Mouse (Mus musculus): ENCODE measurements around the gene Gse1. TPM values are rescaled to one million over a fixed set of nuclear protein-coding genes. Genes with fewer than 3 reads are reported as not detected.

Gse1 gene
- polyA plus RNA-seq, 1 experiment from 2014 or later, result 22.2 TPM

DNA sequence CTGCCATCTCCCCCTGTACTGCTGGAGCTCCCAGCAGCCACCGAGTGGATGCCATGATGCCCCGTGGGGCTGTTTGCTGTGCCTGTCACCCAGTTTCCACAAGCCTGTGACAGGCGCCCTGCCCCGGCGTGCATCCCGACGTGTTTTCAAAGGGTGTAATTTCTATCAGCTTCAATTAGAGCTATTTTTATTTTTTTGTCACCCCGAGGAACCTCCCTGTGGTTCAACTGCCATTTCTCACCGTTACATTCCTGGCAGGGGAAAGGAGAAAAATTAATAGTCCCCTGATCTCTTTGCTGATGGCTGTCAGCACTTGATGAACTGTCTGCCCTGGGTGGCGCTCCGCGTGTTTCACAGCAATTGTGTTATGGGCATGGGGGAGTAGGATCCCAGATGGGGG, 115.3 kb downstream of the Gse1 start:
- 83% methylated on average over 12 of the region's 12 CpGs for WGBS
- Histone ChIP-seq H3K9ac (ENCODE audit: low read length) (no peak overlapping the region; the same call in 1 of the 2 replicates), H3K4me3 (ENCODE audit: low read depth, low read length) (no peak overlapping the region), H3K4me1 (replicated peaks; ENCODE audit: control insufficient read depth, insufficient read depth, low read length) (peaks cover 51% of the 10 kb centered on the region), H3K4me2 (ENCODE audit: low read depth, low read length, severe bottlenecking) (no peak overlapping the region), H3K27me3 (ENCODE audit: control insufficient read depth, insufficient read depth, low read length) (no peaks in the 10 kb centered on the region), H3K9me3 (ENCODE audit: control insufficient read depth, low read length) (peaks cover 2% of the 10 kb centered on the region; the same call in 1 of the 2 replicates), H3K36me3 (ENCODE audit: control insufficient read depth, insufficient read depth, low read length) (no peaks in the 10 kb centered on the region), H3K27ac (ENCODE audit: low read depth, low read length) (0 out of 2 replicates have a peak overlapping the region, but pooled peaks have one; percentile 50)
- no peak for DNase-seq (ENCODE audit: low spot score)
- ATAC-seq (replicated peaks; ENCODE audit: low FRiP score), result no peak

DNA sequence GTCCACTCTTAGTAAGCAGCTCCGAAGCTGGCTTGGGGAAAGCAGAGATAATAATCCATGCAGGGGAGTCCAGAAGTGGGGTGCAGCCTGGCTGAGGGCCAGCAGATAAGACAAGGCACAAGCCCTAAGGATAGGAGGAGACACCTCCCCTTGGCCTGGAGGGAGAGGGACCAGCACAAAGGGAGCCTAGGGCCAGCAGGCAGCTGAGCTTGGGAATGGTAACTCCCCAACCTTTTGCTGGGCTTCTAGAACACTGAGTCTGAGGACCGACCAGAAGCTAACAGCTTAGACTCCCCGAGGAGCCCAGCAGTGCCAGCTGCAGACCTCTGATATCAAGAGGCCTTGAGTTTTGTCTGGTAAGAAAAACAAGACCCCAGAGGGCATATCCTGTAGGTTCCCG, 115.9 kb downstream of the Gse1 start:
- no peaks in the 10 kb centered on the region for H3K36me3 ChIP-seq (ENCODE audit: control insufficient read depth, insufficient read depth, low read length)
- no peak for ATAC-seq (replicated peaks; ENCODE audit: low FRiP score)
- 0 out of 2 replicates have a peak overlapping the region, but pooled peaks have one; percentile 37 for H3K27ac ChIP-seq (ENCODE audit: low read depth, low read length)
- DNase-seq (ENCODE audit: low spot score), result no peak
- H3K4me1 ChIP-seq (replicated peaks; ENCODE audit: control insufficient read depth, insufficient read depth, low read length), result peaks cover 55% of the 10 kb centered on the region
- no peak overlapping the region for H3K9ac ChIP-seq (ENCODE audit: low read length)
- no peaks in the 10 kb centered on the region for H3K9me3 ChIP-seq (ENCODE audit: control insufficient read depth, low read length)
- H3K4me3 ChIP-seq (ENCODE audit: low read depth, low read length), result no peak overlapping the region
- H3K27me3 ChIP-seq (ENCODE audit: control insufficient read depth, insufficient read depth, low read length), result no peaks in the 10 kb centered on the region
- 25% methylated on average over 4 of the region's 4 CpGs for WGBS
- no peak overlapping the region for H3K4me2 ChIP-seq (ENCODE audit: low read depth, low read length, severe bottlenecking)

DNA sequence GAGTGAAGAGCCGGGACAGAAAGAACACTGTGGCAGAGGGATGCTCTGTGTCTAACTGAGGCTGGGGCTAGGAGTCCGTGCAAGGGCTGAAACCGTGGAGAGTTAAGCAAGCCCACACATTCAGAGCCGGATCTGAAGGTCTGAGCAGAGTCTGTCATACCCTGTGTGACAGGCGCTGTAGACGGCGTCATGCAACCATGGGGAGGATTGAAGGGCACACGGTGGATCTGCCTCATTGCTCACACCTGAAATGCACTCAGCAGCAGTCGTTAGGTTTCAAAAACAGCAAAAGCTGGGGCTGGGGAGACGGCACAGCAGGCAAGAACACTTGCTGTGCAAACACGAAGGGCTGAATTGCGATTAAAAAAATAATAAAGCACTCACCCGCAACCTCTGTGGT, 116.3 kb downstream of the Gse1 start:
- Histone ChIP-seq H3K4me1 (replicated peaks; ENCODE audit: control insufficient read depth, insufficient read depth, low read length) (peaks cover 54% of the 10 kb centered on the region), H3K36me3 (ENCODE audit: control insufficient read depth, insufficient read depth, low read length) (no peaks in the 10 kb centered on the region), H3K4me2 (ENCODE audit: low read depth, low read length, severe bottlenecking) (no peak overlapping the region), H3K9me3 (ENCODE audit: control insufficient read depth, low read length) (no peaks in the 10 kb centered on the region), H3K9ac (ENCODE audit: low read length) (no peak overlapping the region), H3K27me3 (ENCODE audit: control insufficient read depth, insufficient read depth, low read length) (no peaks in the 10 kb centered on the region), H3K4me3 (ENCODE audit: low read depth, low read length) (no peak overlapping the region), H3K27ac (ENCODE audit: low read depth, low read length) (0 out of 2 replicates have a peak overlapping the region, but pooled peaks have one; percentile 37)
- ATAC-seq (replicated peaks; ENCODE audit: low FRiP score), result no peak
- WGBS, result 28% methylated on average over 13 of the region's 13 CpGs
- no peak for DNase-seq (ENCODE audit: low spot score)

DNA sequence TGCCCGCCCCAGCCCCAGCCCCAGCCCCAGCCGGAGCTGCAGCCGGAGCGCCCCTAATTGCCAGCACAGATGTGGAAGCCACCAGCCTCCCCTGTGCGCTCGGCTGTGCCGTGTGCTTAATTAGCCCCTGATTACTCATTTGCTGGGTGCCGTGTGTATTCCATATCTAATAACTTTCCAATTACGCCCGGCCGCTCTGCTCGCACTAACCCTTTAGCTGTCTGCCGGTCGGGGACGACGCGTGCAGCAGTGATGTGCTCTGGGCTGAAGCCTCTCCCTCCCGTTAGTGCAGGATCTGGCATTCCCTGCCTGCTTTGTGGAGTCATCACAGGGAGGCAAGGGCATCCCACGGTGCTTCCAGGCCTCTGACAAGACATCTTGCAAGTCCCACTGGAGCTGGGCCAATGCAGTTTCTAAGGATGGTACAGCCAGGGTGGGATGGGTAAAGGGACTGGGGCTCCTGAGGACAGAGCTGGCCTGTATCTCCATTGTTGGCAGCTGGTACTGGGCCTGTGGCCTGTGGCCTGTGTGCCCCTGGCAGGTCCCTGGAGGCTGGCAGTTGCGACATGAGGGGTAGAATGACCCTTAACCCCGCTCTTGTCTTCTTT, 119.6 kb downstream of the Gse1 start:
- Histone ChIP-seq H3K27me3 (ENCODE audit: control insufficient read depth, insufficient read depth, low read length) (no peaks in the 10 kb centered on the region), H3K4me1 (replicated peaks; ENCODE audit: control insufficient read depth, insufficient read depth, low read length) (peaks cover 50% of the 10 kb centered on the region), H3K36me3 (ENCODE audit: control insufficient read depth, insufficient read depth, low read length) (no peaks in the 10 kb centered on the region), H3K9ac (ENCODE audit: low read length) (peak overlapping the region; percentile 35), H3K9me3 (ENCODE audit: control insufficient read depth, low read length) (no peaks in the 10 kb centered on the region), H3K27ac (ENCODE audit: low read depth, low read length) (peak overlapping the region; percentile 81), H3K4me3 (ENCODE audit: low read depth, low read length) (no peak overlapping the region), H3K4me2 (ENCODE audit: low read depth, low read length, severe bottlenecking) (no peak overlapping the region)
- ATAC-seq (replicated peaks; ENCODE audit: low FRiP score) (peak; percentile 53), DNase-seq (ENCODE audit: low spot score) (peak; percentile 69)
- WGBS, result 48% methylated on average over 21 of the region's 21 CpGs

DNA sequence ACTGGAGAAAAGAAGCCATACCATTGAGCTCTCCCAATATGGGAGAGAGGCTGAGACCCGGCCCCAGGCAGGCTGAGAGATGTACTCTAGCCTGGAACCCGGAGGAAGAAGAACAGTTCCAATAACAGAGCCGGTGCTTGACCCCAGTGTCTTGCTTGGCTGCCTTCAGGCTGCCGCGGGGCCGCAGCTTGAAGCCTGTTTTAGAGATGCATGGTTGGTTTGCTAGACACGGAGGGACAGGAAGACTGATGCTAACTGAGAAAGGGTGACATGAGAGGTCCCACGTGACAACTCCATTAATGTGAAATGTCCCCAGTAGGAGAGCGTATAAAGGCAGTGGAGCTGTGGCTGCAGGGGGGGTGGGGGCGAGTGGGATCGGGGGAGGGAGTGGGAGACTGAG, 120.7 kb downstream of the Gse1 start:
- no peak for DNase-seq (ENCODE audit: low spot score)
- Histone ChIP-seq H3K9ac (ENCODE audit: low read length) (no peak overlapping the region), H3K4me2 (ENCODE audit: low read depth, low read length, severe bottlenecking) (no peak overlapping the region), H3K9me3 (ENCODE audit: control insufficient read depth, low read length) (no peaks in the 10 kb centered on the region), H3K36me3 (ENCODE audit: control insufficient read depth, insufficient read depth, low read length) (no peaks in the 10 kb centered on the region), H3K4me3 (ENCODE audit: low read depth, low read length) (no peak overlapping the region), H3K4me1 (replicated peaks; ENCODE audit: control insufficient read depth, insufficient read depth, low read length) (peaks cover 44% of the 10 kb centered on the region), H3K27ac (ENCODE audit: low read depth, low read length) (no peak overlapping the region), H3K27me3 (ENCODE audit: control insufficient read depth, insufficient read depth, low read length) (no peaks in the 10 kb centered on the region)
- no peak for ATAC-seq (replicated peaks; ENCODE audit: low FRiP score)
- 33% methylated on average over 11 of the region's 11 CpGs for WGBS

DNA sequence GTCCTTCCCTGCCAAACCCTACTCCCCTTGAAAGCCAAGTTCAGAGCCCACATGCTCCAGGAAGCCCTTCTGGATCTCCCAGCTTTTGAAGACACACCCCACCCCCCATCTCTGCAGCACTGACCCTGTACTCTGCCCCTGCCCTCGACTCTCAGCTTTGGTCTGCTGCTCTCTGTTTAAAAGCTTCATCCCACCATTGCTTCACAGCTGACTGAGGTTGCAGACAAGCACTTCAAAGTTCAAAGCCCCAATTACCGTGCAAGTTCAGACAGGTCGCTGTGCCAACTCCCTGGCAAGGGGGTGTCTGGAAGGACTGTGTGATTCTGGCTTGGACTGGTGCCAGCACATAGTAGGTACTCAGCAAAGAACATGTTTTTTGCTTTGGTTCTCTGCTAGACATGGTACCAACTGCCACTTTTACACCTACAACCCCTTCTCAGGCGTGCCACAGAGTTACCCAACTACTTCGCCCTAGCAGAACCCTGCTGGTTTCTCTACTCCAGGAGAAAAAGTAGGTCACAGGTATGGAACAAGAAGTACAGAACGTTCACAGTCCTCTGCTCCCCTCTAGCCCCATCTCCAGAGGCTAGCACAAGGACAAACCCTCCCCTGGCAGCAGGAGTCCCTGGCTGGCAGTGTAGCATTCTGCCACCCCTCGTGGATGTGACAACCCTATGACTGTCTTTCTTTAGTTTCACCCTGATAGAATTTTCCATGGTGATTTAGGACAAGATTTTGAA, 123.2 kb downstream of the Gse1 start:
- WGBS, result 76% methylated on average over 7 of the region's 7 CpGs
- H3K36me3 ChIP-seq (ENCODE audit: control insufficient read depth, insufficient read depth, low read length), result no peaks in the 10 kb centered on the region
- no peaks in the 10 kb centered on the region for H3K27me3 ChIP-seq (ENCODE audit: control insufficient read depth, insufficient read depth, low read length)
- DNase-seq (ENCODE audit: low spot score) (no peak), ATAC-seq (replicated peaks; ENCODE audit: low FRiP score) (no peak)
- H3K4me2 ChIP-seq (ENCODE audit: low read depth, low read length, severe bottlenecking), result no peak overlapping the region
- peaks cover 35% of the 10 kb centered on the region for H3K4me1 ChIP-seq (replicated peaks; ENCODE audit: control insufficient read depth, insufficient read depth, low read length)
- no peak overlapping the region for H3K27ac ChIP-seq (ENCODE audit: low read depth, low read length)
- no peak overlapping the region for H3K4me3 ChIP-seq (ENCODE audit: low read depth, low read length)
- H3K9me3 ChIP-seq (ENCODE audit: control insufficient read depth, low read length), result no peaks in the 10 kb centered on the region
- no peak overlapping the region for H3K9ac ChIP-seq (ENCODE audit: low read length)

DNA sequence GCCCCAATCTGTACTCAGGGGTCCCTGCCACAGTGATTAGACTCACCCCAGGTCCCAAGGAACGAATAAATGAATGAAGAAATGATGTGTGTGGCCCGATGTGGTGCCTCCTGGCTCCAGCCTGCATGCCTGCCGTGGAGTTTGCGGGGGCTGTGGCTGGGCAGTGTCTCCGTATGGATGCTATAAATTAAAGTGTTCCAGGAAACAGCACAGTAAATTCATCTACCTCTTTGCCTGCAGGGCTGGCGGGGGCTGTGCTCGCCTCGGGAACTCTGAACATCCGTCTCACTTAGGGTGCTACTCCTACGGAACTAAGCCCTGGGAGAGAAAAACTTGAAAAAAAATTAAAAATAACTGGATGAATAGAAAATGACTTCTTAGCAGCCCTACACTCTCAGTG, 123.8 kb downstream of the Gse1 start:
- H3K27ac ChIP-seq (ENCODE audit: low read depth, low read length), result no peak overlapping the region
- H3K9ac ChIP-seq (ENCODE audit: low read length), result no peak overlapping the region
- no peak for ATAC-seq (replicated peaks; ENCODE audit: low FRiP score)
- WGBS, result 78% methylated on average over 10 of the region's 10 CpGs
- H3K4me3 ChIP-seq (ENCODE audit: low read depth, low read length), result no peak overlapping the region
- no peaks in the 10 kb centered on the region for H3K9me3 ChIP-seq (ENCODE audit: control insufficient read depth, low read length)
- no peaks in the 10 kb centered on the region for H3K27me3 ChIP-seq (ENCODE audit: control insufficient read depth, insufficient read depth, low read length)
- H3K4me2 ChIP-seq (ENCODE audit: low read depth, low read length, severe bottlenecking), result no peak overlapping the region
- H3K4me1 ChIP-seq (replicated peaks; ENCODE audit: control insufficient read depth, insufficient read depth, low read length), result peaks cover 30% of the 10 kb centered on the region
- no peak for DNase-seq (ENCODE audit: low spot score)
- H3K36me3 ChIP-seq (ENCODE audit: control insufficient read depth, insufficient read depth, low read length), result no peaks in the 10 kb centered on the region

DNA sequence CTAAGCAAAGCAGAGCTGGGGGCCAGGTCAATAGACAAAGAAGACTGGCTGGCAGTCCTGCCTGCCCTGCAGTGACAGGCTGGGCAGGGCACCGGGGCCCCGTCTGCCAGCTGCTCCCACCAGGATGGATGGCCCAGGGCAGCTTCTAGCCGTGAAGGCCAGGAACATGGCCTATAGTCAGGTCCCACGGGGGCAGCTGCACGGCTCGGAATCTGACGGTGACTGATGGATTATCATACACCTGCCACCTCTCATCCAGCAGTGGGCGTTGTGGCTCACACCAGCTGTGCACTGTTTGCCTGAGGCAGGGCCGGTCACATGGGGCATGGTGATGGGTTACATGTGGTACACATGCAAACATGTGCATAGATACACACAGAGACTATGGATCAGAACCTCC, 127.8 kb downstream of the Gse1 start:
- WGBS, result 80% methylated on average over 9 of the region's 9 CpGs
- Histone ChIP-seq H3K9ac (ENCODE audit: low read length) (no peak overlapping the region), H3K4me1 (replicated peaks; ENCODE audit: control insufficient read depth, insufficient read depth, low read length) (peaks cover 22% of the 10 kb centered on the region; the same call in 1 of the 2 replicates), H3K4me2 (ENCODE audit: low read depth, low read length, severe bottlenecking) (no peak overlapping the region), H3K4me3 (ENCODE audit: low read depth, low read length) (no peak overlapping the region), H3K27ac (ENCODE audit: low read depth, low read length) (no peak overlapping the region), H3K27me3 (ENCODE audit: control insufficient read depth, insufficient read depth, low read length) (no peaks in the 10 kb centered on the region), H3K36me3 (ENCODE audit: control insufficient read depth, insufficient read depth, low read length) (no peaks in the 10 kb centered on the region), H3K9me3 (ENCODE audit: control insufficient read depth, low read length) (no peaks in the 10 kb centered on the region)
- ATAC-seq (replicated peaks; ENCODE audit: low FRiP score) (0 out of 2 replicates have a peak, but pooled peaks have one; percentile 8), DNase-seq (ENCODE audit: low spot score) (no peak)
